Mouse (Mus musculus): Measurements from ENCODE around the gene E130308A19Rik. TPM values are rescaled to one million over a fixed set of nuclear protein-coding genes. Genes with fewer than 3 reads are reported as not detected.

E130308A19Rik gene
- total RNA-seq, 4 experiments from 2014 or later, result 15.8 to 21.1 (median 18.8) TPM

DNA sequence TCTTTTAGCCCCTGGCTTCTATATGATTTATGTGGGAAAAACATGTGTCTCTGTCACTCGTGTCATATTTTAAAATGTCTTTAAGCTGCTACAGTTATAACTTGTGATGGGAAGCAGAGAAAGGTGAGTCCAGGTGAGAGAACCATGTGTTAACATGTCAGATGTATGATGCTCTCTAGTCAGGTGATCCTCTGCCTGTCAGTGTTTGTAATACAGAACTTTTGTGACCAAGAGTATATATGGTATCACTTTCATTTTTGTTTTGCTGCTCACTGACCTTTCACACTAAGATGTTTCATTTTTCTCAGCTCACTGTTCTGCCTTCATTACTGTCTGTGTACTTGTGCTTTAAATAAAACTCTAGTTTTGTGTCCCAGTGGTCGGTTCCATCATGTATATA lies 102.8 kb downstream of the E130308A19Rik start:
- no peak for DNase-seq

DNA sequence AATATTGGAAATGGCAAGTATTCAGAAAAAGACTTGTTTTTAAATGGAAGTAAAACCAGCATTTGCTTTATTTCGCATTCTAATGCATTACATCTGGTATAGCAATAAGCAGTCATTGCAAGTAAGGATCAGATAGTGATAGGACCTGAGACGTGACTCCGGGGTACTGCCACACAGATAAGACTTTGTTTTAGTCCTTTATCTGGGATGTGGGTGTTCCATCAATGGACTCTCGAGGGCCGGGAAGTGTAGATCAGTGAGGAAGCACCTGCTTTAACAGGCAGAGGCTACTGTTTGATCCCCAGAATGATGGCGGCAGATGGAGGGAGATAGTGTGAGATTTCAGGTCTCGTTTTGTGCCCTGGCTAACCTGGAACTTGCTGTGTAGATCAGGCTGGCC lies 105.5 kb downstream of the E130308A19Rik start:
- no peak for DNase-seq

DNA sequence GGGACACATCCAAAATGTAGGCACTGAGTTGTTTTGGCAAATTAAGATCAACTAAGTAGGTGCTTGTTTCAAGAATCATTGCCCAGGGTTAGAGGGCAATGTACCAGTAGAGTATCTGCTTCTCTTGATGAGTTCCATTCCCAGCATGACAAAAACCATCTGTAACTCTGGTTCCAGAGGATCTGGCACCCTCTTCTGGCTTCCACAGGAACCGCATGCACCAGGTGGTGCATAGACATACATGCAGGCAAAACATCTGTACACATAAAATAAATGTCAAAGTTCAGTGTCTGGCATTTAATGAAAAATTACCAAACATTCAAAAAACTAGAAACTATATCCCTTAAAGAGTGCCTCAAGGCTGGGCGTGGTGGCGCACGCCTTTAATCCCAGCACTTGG lies 113.3 kb downstream of the E130308A19Rik start:
- no peak for DNase-seq

DNA sequence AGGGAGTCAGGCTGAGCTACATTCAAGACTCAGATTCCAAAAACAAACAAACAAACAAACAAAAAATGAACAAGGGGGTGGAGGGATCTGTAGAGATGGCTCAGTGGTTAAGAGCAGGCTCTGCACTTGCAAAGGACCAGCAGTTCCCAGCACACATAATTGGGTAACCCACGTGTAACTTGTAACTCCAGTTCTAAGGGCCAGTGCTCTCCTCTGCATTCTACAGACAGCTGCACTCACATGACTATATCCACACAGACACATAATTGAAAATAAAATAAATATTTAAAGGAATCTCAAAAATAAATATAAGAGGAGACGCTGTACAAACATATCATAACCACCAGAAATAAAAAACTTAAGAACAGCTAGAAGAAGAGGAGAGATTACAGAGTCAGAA lies 113.9 kb downstream of the E130308A19Rik start:
- DNase-seq, result no peak

DNA sequence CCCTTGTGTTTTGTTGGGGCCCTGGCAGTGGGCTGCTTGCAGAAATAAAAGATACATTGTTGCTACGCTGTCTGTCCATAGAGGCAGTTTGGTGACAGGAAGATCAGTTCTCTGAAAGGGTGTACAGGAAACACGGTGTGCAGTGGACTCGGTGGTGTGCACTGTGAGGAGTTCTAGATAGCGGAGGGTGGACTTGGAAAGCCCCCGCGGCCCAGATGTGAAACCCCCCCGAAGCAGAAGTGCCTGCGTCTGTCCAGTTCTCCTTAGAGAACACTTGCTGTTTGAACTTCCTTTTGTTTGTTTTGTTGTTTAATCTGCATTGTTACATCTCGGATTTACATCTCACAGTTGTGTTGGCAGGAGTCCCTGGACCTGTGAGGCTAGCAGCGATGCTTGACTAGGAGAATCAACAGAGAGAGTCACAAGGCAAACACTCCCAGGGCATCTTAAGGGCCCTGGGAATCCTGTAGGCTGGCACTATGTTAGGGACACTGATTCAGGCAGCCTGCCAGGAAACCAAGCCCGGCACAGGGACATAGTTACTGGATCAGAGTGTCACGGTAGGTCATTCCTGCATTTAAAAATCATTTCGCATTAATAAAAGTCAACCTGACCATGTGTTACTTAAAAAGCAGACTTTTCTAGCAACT lies 127.6 kb downstream of the E130308A19Rik start:
- DNase-seq, result peak; percentile 33

DNA sequence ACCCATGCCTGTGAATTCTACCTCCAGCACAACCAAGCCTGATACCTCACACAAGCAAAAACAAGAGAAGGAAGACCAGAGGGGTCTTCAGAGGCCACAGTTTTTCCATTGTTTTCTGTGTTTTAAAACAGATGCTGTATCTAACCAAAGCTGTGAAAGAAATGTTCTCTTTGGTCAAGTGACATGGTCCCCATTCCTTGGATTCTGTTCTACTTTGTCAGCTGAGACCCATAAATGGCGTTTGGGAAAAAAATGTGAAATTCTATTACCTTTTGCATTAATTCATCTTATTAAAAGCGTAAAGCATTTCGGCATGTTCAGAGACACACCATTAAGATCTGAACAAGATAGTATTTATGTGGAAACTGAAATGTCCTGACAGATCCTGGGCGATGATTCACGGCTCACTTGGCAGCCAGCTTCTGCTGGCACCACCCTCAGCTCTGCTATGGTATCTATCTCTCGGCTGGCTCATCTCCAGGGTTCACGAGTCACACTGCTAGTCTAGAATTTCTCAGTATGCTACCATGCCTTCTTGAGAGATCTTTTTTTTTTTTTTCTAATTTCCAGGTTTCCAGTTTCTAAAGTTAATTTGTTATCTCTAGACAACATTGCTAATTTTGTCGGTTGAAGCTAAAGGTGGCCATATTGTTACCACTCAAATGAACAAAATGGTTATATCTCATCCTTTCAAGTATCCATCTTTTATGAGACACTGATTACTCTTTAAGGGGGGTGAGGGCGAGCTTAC lies 130.5 kb downstream of the E130308A19Rik start:
- peak; percentile 77 for DNase-seq

DNA sequence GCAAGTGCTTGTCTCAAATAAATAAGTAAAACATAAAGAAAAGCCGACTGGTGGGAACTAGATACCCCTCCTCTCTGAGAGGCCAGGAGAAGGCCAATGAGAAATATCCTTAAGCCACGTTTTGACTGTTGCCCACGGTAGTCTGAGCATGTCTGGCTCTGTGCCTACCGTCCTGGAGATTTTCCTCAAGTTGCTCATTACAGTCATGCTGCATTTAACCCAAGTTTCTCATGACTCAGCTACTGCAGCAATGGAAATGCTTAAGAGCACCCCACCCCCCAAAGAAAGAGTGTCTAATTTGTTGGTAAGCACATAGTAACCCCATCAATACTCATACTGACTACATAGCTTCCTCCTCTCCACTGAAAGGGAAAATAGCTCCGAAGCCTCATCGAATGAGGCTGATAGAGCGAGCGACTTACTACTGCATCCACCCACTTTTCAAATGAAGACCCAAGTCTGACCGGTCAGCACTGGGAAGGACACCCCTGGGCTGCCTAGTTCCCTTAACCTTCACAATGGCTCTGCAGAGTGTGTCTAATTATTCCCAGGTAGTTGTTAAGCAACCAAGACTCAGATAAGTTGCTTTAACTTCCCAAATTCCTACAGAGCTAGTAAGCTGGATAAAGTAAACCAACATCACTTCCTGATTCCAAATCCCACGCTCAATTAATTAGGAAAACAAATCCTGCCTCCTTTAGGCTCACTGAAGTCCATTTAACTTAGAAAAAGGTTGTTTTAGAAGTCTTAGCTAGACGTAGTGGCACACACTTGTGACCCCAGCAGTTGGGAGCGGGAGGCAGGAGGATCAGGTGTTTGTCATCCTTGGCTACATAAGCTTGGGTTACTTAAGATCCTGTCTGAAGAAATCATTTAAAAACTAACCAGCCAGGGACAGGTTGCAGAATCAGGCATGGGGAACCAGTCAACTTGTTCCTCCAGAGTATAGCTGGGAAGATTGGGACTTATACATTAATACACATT lies 131.7 kb downstream of the E130308A19Rik start:
- DNase-seq, result no peak

DNA sequence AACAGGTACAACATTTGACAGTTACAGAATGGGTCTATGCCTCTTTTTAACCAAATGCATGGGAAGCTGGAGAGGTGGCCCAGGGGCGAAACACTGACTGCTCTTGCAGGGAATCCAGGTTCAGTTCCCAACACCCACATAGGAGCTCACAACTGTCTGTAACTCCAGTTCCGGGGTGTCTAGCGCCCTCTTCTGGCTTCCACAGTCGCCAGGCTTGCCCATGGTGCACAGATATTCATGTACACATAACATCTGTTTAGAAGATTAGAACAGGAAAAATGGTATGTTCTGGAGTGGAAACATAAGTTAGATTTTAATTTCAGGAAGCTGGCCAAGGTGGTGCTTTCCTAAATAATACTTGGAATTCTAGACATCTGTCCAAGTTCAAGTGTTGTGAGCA lies 134.0 kb downstream of the E130308A19Rik start:
- no peak for DNase-seq

DNA sequence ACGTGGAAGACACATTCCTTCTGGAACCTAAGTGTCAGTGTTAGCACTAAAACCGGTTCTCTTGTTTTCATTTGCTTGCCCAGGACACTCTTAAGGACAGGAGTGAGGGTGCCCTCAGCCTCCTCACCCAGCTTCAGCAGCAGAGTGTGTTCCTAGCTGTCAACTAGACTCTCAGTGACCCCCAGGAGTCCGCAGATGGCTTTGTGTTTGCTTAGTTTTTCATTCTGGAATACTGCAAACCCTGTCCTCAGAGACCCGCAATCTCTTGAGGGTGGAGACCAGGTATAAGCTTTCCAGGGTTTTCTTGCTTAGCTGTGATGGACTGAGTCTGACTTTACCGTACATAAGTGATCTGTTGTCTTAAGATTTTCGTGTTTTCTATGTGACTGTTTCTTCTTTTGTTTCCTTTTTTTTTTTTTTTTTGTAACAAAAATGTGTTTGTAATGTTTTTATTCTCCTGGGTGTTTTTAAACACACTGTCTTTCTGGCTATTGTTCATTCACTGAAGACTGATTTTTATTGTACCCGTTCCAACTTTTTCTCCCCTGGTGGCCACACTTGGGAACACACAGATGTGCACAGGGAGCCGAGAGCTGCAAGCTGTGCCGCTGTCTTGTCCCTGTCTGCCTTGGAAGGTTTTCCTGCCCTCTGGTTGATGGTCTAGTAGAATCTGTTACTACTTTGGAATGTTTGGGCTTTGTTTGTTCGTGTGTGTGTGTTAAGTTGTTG lies 134.8 kb downstream of the E130308A19Rik start:
- no peak for DNase-seq

DNA sequence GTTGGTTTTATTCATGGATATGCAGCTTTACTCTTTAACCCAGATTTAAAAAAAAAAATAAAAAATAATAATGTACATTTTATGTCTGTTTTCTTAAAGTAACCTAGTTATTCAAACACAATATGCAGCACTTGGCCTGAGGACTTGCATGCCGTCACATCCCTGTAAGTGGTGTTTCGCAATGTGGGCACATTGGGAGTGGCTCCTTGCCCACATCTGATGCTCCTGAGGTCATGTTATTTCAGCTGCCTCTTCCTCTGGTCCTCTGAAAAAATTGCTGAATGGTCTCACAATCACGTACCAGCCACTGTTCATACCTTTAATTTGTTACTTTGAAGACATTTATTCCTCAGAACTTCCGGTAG lies 135.3 kb downstream of the E130308A19Rik start:
- DNase-seq, result no peak

DNA sequence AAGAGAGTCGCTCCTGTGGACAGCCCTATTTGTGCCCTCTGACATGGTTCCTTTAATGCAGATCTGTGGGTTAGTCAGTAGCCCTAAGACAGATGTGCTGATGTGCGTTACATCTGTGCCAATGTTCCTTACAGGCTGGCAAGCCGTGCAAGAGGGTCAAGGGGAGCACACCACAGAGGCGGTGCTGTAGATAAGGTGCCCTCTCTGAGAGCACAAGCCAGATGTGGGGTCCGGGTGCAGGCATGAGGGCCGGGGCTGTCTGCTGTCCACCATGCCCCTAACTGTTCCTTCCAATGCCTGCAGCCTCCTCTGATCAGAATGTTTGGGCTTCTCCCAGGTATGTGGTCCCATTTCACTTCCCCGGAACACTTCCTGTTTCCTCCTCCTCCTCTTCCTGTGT lies 138.9 kb downstream of the E130308A19Rik start:
- DNase-seq, result no peak

DNA sequence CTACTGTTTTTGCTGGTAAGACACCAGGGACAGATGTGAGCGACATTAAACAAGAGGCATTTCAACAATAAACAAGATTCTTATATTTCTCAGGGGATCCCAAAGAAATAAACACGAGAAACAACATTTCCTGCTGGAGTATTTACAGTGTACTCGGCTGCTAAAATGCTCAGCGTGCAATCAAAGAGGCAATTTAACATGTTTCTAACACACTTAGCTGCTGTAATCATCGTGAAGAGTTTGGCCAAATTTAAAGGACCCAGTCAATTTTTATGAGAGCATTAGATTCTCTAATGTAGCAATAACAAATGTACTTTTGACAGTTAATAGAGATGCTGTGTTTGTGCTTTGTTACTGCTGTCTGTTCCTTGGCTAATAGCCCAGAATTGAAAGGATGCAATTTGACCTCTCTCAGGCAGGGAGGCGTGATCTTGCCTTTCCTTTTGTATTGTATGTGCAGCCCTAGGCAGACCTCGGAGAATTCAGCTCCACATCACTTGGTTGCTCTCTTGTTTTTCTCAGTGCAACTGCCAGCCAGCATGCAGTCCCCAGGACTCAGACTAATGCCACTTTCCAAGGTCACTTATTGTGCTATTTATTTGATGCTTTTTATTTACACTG lies 139.5 kb downstream of the E130308A19Rik start:
- no peak for DNase-seq

DNA sequence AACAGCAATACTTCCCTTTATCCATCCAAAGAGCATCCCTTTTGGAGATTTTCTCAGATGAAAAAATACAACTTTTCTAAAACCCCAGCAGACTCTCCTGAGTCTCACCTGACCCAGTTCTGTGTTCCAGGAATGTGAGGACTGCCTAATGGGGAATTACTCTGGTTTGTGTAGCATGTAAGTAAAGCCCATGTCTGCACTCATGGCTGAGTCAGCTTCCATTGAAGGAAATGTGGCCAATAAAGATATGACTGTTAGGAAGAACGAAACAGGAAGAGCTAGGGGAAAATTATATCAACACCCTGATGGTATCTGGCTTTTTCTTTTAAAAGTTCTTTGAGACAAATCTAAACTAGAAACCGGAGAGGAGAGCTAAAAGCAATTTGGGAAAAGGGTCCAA lies 141.7 kb downstream of the E130308A19Rik start:
- DNase-seq, result no peak

DNA sequence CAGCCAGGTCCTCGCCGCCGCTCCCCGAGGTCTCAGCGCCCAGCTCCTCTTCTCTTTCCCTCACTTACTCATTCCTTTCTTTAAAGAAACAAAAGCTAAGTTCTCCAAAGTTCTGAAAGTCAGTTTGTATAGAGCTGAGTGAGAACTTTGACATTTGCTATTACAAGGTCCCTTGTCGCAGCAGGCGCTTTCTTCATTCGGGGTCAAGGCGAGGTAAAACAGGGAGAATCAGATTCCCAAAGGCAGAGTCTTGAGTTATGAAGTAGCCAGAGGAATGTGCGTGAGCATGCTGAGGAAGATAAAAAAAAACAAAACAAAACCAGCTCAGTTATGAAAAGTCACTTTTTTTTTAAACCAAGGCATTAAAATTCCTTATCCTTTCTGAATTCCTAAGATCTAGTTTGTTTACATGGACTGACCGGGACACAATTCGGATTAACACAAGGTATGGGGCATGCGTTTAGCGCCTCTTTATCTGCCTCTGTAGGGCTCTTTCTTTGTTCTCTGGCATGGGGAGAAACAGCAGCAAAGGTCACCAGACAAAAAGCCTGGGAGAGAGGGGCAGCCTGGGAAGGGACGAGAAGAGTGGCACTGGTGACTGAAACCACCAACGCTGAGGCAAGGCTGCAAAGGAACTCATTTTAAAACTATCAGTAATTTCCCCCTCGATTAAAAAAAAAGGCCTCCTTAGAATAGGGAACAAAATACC lies 146.3 kb downstream of the E130308A19Rik start:
- DNase-seq, result no peak

DNA sequence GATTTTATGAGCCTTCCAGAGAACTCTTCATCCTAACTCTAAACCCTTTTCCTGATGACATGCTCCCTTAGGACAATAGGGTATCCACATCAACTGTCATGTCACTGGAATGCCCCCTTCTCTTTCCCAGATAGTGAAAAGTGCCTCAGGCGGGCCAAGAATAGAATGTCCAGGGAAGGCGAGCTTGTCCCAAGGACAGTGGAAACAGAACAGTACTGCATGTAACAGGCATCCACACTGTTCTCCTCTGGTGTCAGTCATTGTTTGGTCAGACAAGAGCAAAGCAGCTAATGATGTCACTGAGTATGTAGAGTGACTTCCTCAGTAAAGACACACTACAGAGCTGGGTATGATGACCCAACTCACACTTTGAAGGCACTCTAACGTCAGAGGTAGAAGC lies 151.8 kb downstream of the E130308A19Rik start:
- no peak for DNase-seq

DNA sequence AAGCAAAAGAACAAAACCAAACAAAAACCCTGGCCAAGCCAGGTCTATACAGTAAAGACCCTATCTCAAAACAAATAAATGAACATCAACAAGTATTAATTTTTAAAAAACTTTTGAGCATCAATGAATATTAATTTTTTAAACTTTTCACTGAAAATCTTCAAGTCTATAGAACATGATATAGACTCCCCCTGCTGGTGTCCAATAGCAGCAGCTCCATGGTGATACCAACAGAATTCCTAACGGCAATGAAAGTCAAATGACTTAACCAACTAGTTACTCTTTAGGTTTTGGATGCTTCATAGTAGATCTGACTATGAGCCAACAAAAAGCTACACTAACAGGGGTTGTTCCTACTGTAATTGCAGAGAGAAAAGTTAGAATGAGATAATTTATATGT lies 154.6 kb downstream of the E130308A19Rik start:
- DNase-seq, result no peak

DNA sequence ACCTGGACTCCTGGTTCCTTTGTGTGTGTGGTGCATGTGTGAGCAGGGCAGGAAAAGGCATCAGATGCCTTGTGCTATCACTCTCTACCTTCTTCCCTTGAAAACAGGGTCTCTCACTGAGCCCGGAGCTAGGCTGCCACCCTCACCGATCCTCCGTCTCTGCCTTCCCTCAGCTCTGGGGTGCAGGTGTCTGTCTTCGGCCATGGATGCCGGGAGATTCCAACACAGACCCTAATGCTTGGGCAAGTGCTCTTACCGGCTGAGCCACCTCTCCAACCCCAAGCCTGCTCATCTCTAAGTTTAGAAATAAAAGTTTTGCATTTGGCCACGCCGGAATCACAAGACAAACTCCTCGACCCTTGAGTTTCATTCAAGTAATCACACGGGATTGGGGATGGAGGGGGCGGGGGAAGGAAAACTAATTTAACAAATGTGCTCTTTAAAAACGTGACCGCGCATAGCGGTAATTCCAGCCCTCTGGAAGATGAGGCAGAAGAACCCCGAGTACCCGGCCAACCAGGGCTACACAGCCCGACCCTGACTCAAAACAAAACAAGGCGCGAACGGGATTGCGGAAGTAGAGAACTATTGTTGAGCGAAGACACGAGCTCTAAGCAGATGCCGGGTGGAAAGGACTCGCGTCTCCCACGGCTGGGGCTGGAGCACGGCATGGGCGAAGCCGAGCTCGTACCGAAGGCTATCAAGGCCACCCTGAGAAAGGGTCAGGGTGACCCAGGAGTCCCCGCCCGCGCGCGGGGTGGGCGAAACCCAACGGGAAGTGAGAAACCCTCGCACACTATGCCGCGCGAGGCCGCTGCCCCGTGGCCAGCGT lies 157.1 kb downstream of the E130308A19Rik start:
- DNase-seq, result no peak

DNA sequence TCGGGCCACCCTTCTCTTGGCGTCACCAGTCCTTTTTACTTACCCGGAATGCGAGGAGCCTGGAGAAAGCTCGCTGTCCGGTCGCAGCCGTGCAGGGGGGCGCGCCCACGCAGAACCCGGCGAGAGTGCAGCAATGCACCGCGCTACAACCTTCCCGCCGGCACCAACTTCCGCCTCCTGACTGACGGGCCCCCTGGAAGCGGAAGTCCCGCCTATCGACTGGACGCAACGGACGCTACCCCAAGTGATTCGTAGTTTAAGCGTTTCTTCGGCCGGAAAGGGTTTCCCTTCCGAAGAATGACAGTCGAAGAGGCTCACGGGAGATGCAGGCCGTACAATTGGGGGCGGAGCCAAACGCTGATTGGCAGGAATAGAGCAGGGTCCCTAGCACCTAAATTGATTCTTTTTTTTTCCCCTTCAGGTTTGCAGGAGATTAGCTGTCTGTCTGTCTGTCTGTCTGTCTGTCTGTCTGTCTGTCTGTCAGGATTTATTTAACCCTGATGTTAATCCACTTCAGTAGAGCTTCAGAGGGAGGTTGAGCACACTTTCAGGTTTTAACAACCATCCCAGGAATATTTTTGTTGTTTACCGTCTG lies 157.8 kb downstream of the E130308A19Rik start:
- DNase-seq, result peak; percentile 97

DNA sequence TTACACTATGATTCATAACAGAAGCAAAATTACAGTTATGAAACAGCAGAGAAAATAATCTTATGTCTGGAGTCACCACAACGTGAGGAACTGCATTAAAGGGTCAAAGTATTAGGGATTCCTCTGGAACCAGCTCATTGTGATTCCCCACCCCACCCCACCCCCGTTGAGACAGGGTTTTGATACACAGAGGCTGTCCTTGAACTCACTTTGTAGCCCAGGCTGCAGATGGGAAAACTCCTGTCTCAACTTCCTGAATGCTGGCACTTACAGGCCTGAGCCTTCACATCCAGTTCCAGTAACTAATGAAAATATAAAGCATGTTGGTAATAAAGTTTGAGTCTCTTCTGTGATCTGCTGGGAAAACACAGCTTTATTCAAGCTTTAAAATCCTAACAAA lies 159.4 kb downstream of the E130308A19Rik start:
- DNase-seq, result no peak

DNA sequence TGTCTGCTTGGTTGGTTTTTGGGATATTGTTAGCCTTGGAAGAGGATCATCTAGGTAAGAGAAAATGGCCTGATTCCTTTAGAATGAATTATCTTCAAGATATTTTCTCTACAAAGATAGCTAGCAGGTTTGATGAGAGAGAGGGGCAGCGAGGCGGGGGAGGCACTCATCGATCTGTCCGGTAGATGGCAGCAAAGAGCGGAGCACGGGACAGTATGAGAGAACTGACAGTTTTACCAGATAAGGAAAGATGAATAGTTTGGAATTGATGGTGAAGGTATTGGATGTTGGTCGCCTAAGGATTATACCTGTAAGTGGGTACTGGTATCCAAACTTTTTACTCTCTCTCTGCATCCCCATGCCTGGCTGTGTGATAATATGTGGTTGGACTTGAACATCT lies 160.7 kb downstream of the E130308A19Rik start:
- no peak for DNase-seq

All from adrenal gland, adult 8-10 months (tissue).